Comparison of ENCODE assay signal across 10 mouse cellular contexts in the genomic region with DNA sequence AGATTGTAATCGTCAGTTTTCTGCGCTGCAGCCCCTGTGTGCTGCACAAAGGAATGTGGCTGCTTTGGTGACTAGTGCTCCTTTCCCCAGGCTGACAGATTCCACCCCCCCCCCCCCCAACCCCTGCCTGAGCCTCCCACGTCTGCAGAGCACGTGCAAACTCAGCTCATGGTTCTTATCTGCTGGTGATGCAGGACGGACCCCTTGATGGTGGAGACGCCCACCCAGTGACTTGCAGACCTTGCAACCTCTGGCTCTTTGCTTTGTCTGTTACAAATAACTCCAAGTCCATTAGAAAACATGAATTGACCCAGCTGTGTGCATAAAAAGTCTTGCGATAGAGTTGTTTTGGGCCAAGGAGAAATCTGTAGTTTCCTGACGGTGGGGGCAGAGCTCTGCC. TPM values are rescaled to one million over a fixed set of nuclear protein-coding genes. Genes with fewer than 3 reads are reported as not detected.
DNase-seq lines count a peak whose midpoint lies in the region; ATAC-seq and TF ChIP-seq lines count a peak whose summit lies in the region.
"Had no signal": no experiment of that assay in that cellular context is flagged by ENCODE, and none has a peak within 500 bp of the region (broad histone marks: within the 10 kb centered on the region; RNA-seq: fewer than 3 reads in every experiment).

No protein-coding gene starts in this region.

- no peak for DNase-seq in heart, embryonic 10.5 days (ENCODE audit: low spot score)
- no peak for DNase-seq in heart, adult 8-10 months (ENCODE audit: low spot score)
- DNase-seq in lung, adult 2 months, result no peak
- DNase-seq in lung, postnatal 10 days, result no peak
- peak; percentile 57 for DNase-seq in intestine, embryonic 14.5 days (ENCODE audit: low spot score)
- DNase-seq in splenic B cell, adult 2 months (ENCODE audit: low read depth, low spot score), result peak; percentile 47
- no peak for DNase-seq in forebrain, embryonic 11.5 days (ENCODE audit: low spot score)
- DNase-seq: right cerebral cortex, postnatal 25 days had no signal

- 0 out of 2 replicates have a peak overlapping the region, but pooled peaks have one; percentile 29 for H3K27ac ChIP-seq in heart, embryonic 10.5 days
- H3K27ac ChIP-seq in intestine, embryonic 14.5 days (ENCODE audit: low read depth), result peak overlapping the region; percentile 66
- no peak overlapping the region for H3K27ac ChIP-seq in forebrain, embryonic 11.5 days (ENCODE audit: low read depth, low read length)

- peak overlapping the region; percentile 37 for H3K4me3 ChIP-seq in heart, embryonic 10.5 days
- peak overlapping the region; percentile 46 for H3K4me3 ChIP-seq in lung, adult 2 months (replicated peaks; ENCODE audit: extremely low read depth, low read depth, low read length)
- peak overlapping the region; percentile 34 for H3K4me3 ChIP-seq in intestine, embryonic 14.5 days (ENCODE audit: low read depth, low read length)
- no peak overlapping the region for H3K4me3 ChIP-seq in forebrain, embryonic 11.5 days (ENCODE audit: low read depth, low read length)

- H3K4me1 ChIP-seq in heart, embryonic 10.5 days, result peaks cover 16% of the 10 kb centered on the region; the same call in 1 of the 2 replicates
- peaks cover 2% of the 10 kb centered on the region; the same call in 1 of the 2 replicates for H3K4me1 ChIP-seq in lung, adult 2 months (ENCODE audit: control insufficient read depth, insufficient read depth, low read length)
- peaks cover 11% of the 10 kb centered on the region for H3K4me1 ChIP-seq in intestine, embryonic 14.5 days (replicated peaks; ENCODE audit: control insufficient read depth, insufficient read depth, low read length)
- 0 out of 2 replicates have a peak, but pooled peaks cover 3% of the 10 kb centered on the region for H3K4me1 ChIP-seq in forebrain, embryonic 11.5 days (replicated peaks; ENCODE audit: control insufficient read depth, insufficient read depth, low read length)

- H3K9ac ChIP-seq in intestine, embryonic 14.5 days (ENCODE audit: low read length), result peak overlapping the region; percentile 21
- H3K9ac ChIP-seq in forebrain, embryonic 11.5 days (ENCODE audit: low read length), result no peak overlapping the region

- ATAC-seq in intestine, embryonic 14.5 days (replicated peaks; ENCODE audit: low FRiP score, low TSS enrichment, low read depth), result no peak
- no peak for ATAC-seq in cerebellum, adult (ENCODE audit: insufficient number of reproducible peaks, low FRiP score, low TSS enrichment)
- ATAC-seq in forebrain, embryonic 11.5 days (replicated peaks; ENCODE audit: low FRiP score), result no peak
- ATAC-seq: inflammation-experienced regulatory T-cells, adult 6 months had no signal

- no peak for TF ChIP-seq POLR2A in lung, adult 2 months (IDR thresholded peaks at IDR 0.05; ENCODE audit: borderline replicate concordance, extremely low read depth, low read depth, low read length)

- no peaks in the 10 kb centered on the region for H3K36me3 ChIP-seq in heart, embryonic 10.5 days
- no peaks in the 10 kb centered on the region for H3K36me3 ChIP-seq in intestine, embryonic 14.5 days (ENCODE audit: control insufficient read depth, insufficient read depth, low read length)
- H3K36me3 ChIP-seq in splenic B cell, adult 2 months (ENCODE audit: control insufficient read depth, insufficient read depth, low read length, poor library complexity, severe bottlenecking), result no peaks in the 10 kb centered on the region
- H3K36me3 ChIP-seq in forebrain, embryonic 11.5 days (ENCODE audit: control insufficient read depth, insufficient read depth, low read length), result no peaks in the 10 kb centered on the region

- H3K9me3 ChIP-seq in heart, embryonic 10.5 days, result no peaks in the 10 kb centered on the region
- no peaks in the 10 kb centered on the region for H3K9me3 ChIP-seq in intestine, embryonic 14.5 days (ENCODE audit: control insufficient read depth, low read length)
- no peaks in the 10 kb centered on the region for H3K9me3 ChIP-seq in forebrain, embryonic 11.5 days (ENCODE audit: control insufficient read depth, low read length)

- H3K4me2 ChIP-seq in intestine, embryonic 14.5 days (ENCODE audit: low read length), result peak overlapping the region; percentile 49
- H3K4me2 ChIP-seq in forebrain, embryonic 11.5 days (ENCODE audit: low read depth, low read length, severe bottlenecking), result no peak overlapping the region

- WGBS in heart, embryonic 10.5 days, result 20% methylated on average over 8 of the region's 8 CpGs
- 26% methylated on average over 8 of the region's 8 CpGs for WGBS in lung, adult 2 months
- WGBS in intestine, embryonic 14.5 days, result 10% methylated on average over 8 of the region's 8 CpGs
- WGBS in forebrain, embryonic 11.5 days, result 41% methylated on average over 8 of the region's 8 CpGs

- no peaks in the 10 kb centered on the region for H3K27me3 ChIP-seq in heart, embryonic 10.5 days (ENCODE audit: insufficient read depth, poor library complexity, severe bottlenecking)
- H3K27me3 ChIP-seq in intestine, embryonic 14.5 days (replicated peaks; ENCODE audit: control insufficient read depth, insufficient read depth, low read length), result no peaks in the 10 kb centered on the region
- no peaks in the 10 kb centered on the region for H3K27me3 ChIP-seq in splenic B cell, adult 2 months (ENCODE audit: control insufficient read depth, insufficient read depth, low read length, poor library complexity, severe bottlenecking)
- H3K27me3 ChIP-seq in forebrain, embryonic 11.5 days (ENCODE audit: control insufficient read depth, insufficient read depth, low read length), result no peaks in the 10 kb centered on the region

- TF ChIP-seq CTCF in lung, adult 2 months (IDR thresholded peaks at IDR 0.05; ENCODE audit: insufficient read depth, low read length), result no peak

RNA-seq across cellular contexts. Expression of a gene that starts 1.3 kb away (rescaled TPM):
- polyA plus RNA-seq in heart, embryonic 10.5 days (2016; fragmentation: Nextera tagmentation; extraction: Ambion mirVana), result 8.5 and 15.2 TPM in 2 replicates
- total RNA-seq in heart, adult 8-10 months (2022), result 1 to 10 TPM in 3 of 4 experiments, under 1 TPM in 1; 0.50 to 2.1 (median 1.1) TPM
- polyA plus RNA-seq in lung, adult 2 months (2012; rRNA removed), result 49.8 and 87.4 TPM in 2 replicates
- 256 and 280 TPM in 2 replicates for polyA plus RNA-seq in intestine, embryonic 14.5 days (2014; fragmentation: Nextera tagmentation; extraction: Ambion mirVana)
- polyA plus RNA-seq in forebrain, embryonic 11.5 days (2014; fragmentation: Nextera tagmentation; extraction: Ambion mirVana), result 1.3 and 1.4 TPM in 2 replicates

RNA-seq across cellular contexts. Expression of a gene that starts 52.6 kb away (rescaled TPM):
- 172 and 203 TPM in 2 replicates for polyA plus RNA-seq in heart, embryonic 10.5 days (2016; fragmentation: Nextera tagmentation; extraction: Ambion mirVana)
- 10 to 100 TPM; 82.5 to 94.0 (median 93.0) TPM for total RNA-seq in heart, adult 8-10 months (2022)
- polyA plus RNA-seq in lung, adult 2 months (2012; rRNA removed), result 14.2 and 20.9 TPM in 2 replicates
- polyA plus RNA-seq in intestine, embryonic 14.5 days (2014; fragmentation: Nextera tagmentation; extraction: Ambion mirVana), result 183 and 189 TPM in 2 replicates
- 227 and 231 TPM in 2 replicates for polyA plus RNA-seq in forebrain, embryonic 11.5 days (2014; fragmentation: Nextera tagmentation; extraction: Ambion mirVana)

Comparison
In these comparisons a context has a peak if more than half of its experiments do, and no peak if none do; other contexts are left out.
1. DNase-seq: peak in intestine, embryonic 14.5 days (single experiment) and splenic B cell, adult 2 months (single experiment); none in heart, embryonic 10.5 days (single experiment), heart, adult 8-10 months (single experiment), lung, adult 2 months (single experiment), lung, postnatal 10 days (single experiment) and forebrain, embryonic 11.5 days (single experiment).